Mouse (Mus musculus): ENCODE data around the gene Pfdn2. TPM values are rescaled to one million over a fixed set of nuclear protein-coding genes. Genes with fewer than 3 reads are reported as not detected.
"Not testable (repeated sequence)": the region's sequence is repeated elsewhere in the genome, so short reads cannot be mapped to it uniquely, and the experiment has no call there.

The Pfdn2 gene
- 58.4 and 65.7 TPM in 2 replicates for polyA plus RNA-seq (2014; fragmentation: Nextera tagmentation; extraction: Ambion mirVana)

DNA sequence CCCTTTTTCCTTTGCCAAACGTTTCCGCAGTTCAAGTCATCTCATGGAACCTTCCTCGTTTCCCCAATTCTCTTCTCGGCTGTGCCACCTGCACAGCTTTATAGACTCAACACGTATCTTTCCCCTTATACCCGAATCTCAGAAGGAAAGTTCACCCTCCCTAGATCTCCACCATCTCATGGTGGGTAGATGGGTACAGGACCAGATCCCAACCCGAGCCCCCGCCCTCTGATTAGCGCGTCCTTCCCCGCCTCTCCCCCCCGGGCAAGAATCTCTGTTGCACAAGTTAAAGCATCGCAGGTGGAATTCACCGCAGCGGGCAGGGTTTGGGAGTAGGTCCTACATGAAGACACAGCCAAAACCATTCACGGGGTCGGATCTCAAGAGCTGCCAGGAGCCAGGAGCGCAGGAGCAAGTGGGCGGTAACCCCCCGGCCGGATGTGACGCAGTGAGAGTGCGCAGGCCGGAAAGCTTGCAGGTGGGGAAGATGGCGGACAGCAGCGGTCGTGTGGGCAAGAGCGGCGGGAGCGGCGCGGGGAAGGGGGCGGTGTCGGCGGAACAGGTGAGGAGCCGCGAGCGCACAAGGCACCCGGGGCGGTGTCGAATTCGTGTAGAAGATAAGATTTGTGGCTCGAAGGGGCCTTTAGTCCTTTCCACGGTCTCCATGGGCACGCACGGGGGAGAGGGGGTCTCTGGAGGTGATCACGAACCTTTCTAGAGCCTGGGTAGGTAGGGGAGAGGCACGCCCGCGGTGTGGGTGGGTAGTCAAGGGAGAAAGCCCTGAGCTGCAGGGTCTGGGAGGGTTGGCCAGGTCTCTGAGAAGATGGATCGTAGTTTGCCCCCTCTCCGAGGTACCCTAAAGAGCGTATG lies at the start of gene Pfdn2, which contains the start of gene Nit1:
Pfdn2 (plus strand) TSS at position 446 of the 870 bp plus-strand sequence.
Nit1 (minus strand) TSS at position 422 of the 870 bp plus-strand sequence.
- H3K9ac ChIP-seq (ENCODE audit: low read length): peak within 1 kb of the TSS; percentile 79
- peaks cover 2% of the 10 kb centered on the region; the same call in 1 of the 2 replicates for H3K36me3 ChIP-seq (ENCODE audit: control insufficient read depth, insufficient read depth, low read length)
- peak; percentile 95 for DNase-seq (ENCODE audit: low spot score)
- peak; percentile 94 for ATAC-seq (replicated peaks; ENCODE audit: low FRiP score)
- no peaks in the 10 kb centered on the region for H3K27me3 ChIP-seq (ENCODE audit: control insufficient read depth, insufficient read depth, low read length)
- H3K27ac ChIP-seq (ENCODE audit: low read depth, low read length): no peak within 1 kb of the TSS; the same call in 1 of the 2 replicates
- H3K4me2 ChIP-seq (ENCODE audit: low read depth, low read length, severe bottlenecking): peak within 1 kb of the TSS; percentile 73
- peaks cover 6% of the 10 kb centered on the region; the same call in 1 of the 2 replicates for H3K9me3 ChIP-seq (ENCODE audit: control insufficient read depth, low read length)
- under 1% methylated on average over 53 of the region's 53 CpGs for WGBS
- no peaks in the 10 kb centered on the region; the same call in 1 of the 2 replicates for H3K4me1 ChIP-seq (replicated peaks; ENCODE audit: control insufficient read depth, insufficient read depth, low read length)
- peak within 1 kb of the TSS; percentile 92 for H3K4me3 ChIP-seq (ENCODE audit: low read depth, low read length)

DNA sequence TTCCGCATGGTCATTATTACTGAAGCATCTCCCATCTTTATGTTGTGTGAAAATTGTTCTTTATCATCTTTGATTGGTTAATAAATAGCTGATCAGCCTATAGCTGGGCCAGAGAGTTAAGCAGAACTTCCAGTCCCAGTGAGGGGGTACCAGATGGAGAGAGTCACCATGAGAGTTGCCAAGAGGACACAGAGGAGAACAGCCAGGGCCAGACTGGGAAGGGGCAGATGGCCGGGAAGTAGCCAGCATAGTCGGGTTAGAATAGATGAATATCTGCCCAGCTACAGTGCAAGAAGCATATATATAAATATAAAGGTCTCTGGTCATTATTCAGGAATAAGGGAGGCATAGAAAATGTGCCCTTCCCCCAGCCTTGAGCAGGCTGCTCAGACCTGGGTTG lies 47.2 kb upstream of the Pfdn2 start:
- WGBS: 66% methylated on average over 3 of the region's 3 CpGs
- no peak overlapping the region for H3K27ac ChIP-seq (ENCODE audit: low read depth, low read length)
- ATAC-seq (replicated peaks; ENCODE audit: low FRiP score): no peak

DNA sequence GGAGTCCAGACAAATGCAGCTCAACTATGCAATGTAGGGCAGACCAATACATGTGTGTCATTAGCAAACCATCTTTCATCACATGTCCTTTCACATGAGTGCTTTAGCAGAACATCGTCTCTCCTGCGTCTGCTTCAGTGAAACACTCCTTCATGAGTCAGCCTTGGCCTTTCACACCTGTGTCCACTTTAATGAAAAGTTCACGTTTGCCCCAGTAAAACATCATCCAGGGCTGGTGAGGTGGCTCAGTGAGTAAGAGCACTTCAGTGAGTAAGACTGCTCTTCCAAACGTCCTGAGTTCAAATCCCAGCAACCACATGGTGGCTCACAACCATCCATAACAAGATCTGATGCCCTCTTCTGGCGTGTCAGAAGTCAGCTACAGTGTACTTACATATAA lies 39.3 kb upstream of the Pfdn2 start:
- not testable (repeated sequence) for H3K27ac ChIP-seq (ENCODE audit: low read depth, low read length); H3K4me1 ChIP-seq (replicated peaks; ENCODE audit: control insufficient read depth, insufficient read depth, low read length); H3K4me3 ChIP-seq (ENCODE audit: low read depth, low read length); ATAC-seq (replicated peaks; ENCODE audit: low FRiP score); DNase-seq (ENCODE audit: low spot score); H3K9me3 ChIP-seq (ENCODE audit: control insufficient read depth, low read length); H3K36me3 ChIP-seq (ENCODE audit: control insufficient read depth, insufficient read depth, low read length); H3K9ac ChIP-seq (ENCODE audit: low read length); H3K4me2 ChIP-seq (ENCODE audit: low read depth, low read length, severe bottlenecking); H3K27me3 ChIP-seq (ENCODE audit: control insufficient read depth, insufficient read depth, low read length)
- WGBS: 74% methylated on average over 5 of the region's 5 CpGs

More for the DNA sequence above, 47.2 kb upstream of the Pfdn2 start:
- Histone ChIP-seq H3K27me3 (ENCODE audit: control insufficient read depth, insufficient read depth, low read length) (peaks cover 3% of the 10 kb centered on the region; the same call in 1 of the 2 replicates), H3K4me1 (replicated peaks; ENCODE audit: control insufficient read depth, insufficient read depth, low read length) (peaks cover 7% of the 10 kb centered on the region), H3K9me3 (ENCODE audit: control insufficient read depth, low read length) (no peaks in the 10 kb centered on the region), H3K9ac (ENCODE audit: low read length) (no peak overlapping the region), H3K4me3 (ENCODE audit: low read depth, low read length) (no peak overlapping the region), H3K36me3 (ENCODE audit: control insufficient read depth, insufficient read depth, low read length) (no peaks in the 10 kb centered on the region), H3K4me2 (ENCODE audit: low read depth, low read length, severe bottlenecking) (no peak overlapping the region)
- DNase-seq (ENCODE audit: low spot score): no peak

DNA sequence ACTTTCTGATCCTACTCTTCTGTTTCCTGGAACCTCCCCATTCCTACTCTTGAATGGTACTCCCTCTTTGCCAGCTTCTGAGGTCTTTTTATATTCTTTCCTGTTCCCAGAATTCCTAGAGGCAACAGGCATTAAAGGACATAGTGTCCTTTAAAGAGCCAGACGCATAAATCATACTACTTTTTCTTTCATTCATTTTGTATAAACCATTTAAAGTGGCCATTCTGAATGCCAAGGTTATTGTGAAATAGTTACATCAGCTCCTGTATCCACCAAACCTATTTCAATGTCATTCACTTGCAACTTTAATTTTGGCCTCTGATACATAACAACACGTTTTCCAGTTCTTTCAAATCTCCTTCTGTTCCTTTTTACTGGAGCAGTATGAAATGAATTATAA lies 36.1 kb upstream of the Pfdn2 start:
- Histone ChIP-seq H3K4me1 (replicated peaks; ENCODE audit: control insufficient read depth, insufficient read depth, low read length) (no peaks in the 10 kb centered on the region), H3K27ac (ENCODE audit: low read depth, low read length) (no peak overlapping the region), H3K9me3 (ENCODE audit: control insufficient read depth, low read length) (no peaks in the 10 kb centered on the region), H3K4me2 (ENCODE audit: low read depth, low read length, severe bottlenecking) (no peak overlapping the region), H3K36me3 (ENCODE audit: control insufficient read depth, insufficient read depth, low read length) (no peaks in the 10 kb centered on the region), H3K27me3 (ENCODE audit: control insufficient read depth, insufficient read depth, low read length) (no peaks in the 10 kb centered on the region), H3K4me3 (ENCODE audit: low read depth, low read length) (no peak overlapping the region), H3K9ac (ENCODE audit: low read length) (no peak overlapping the region)
- DNase-seq (ENCODE audit: low spot score) (no peak), ATAC-seq (replicated peaks; ENCODE audit: low FRiP score) (no peak)
- 71% methylated on average over 2 of the region's 2 CpGs for WGBS

DNA sequence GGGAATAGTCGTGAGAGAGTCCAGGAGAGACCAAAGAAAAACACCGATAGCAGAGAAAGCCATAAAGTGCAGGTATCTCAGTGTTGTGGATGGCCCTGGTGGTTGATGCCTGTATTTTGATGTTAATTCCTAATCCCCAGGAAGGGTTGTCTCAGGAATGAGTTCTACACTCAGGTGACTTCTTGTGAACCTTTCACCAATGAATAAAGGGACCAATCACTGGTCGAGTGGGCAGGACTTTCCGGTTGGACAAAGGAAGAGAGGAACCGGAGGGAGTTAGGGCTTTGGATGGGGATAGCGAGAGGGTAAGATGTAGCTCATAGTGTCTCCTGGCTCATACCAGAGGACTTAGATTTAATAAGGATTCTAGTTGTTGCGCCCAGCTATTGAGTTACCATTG lies 25.7 kb upstream of the Pfdn2 start:
- H3K9ac ChIP-seq (ENCODE audit: low read length): 0 out of 2 replicates have a peak overlapping the region, but pooled peaks have one; percentile 0
- H3K4me2 ChIP-seq (ENCODE audit: low read depth, low read length, severe bottlenecking): no peak overlapping the region
- no peak overlapping the region for H3K4me3 ChIP-seq (ENCODE audit: low read depth, low read length)
- DNase-seq (ENCODE audit: low spot score): no peak
- WGBS: 10% methylated on average over 7 of the region's 7 CpGs
- H3K4me1 ChIP-seq (replicated peaks; ENCODE audit: control insufficient read depth, insufficient read depth, low read length): no peaks in the 10 kb centered on the region
- H3K36me3 ChIP-seq (ENCODE audit: control insufficient read depth, insufficient read depth, low read length): no peaks in the 10 kb centered on the region
- no peaks in the 10 kb centered on the region for H3K27me3 ChIP-seq (ENCODE audit: control insufficient read depth, insufficient read depth, low read length)
- no peak for ATAC-seq (replicated peaks; ENCODE audit: low FRiP score)
- H3K27ac ChIP-seq (ENCODE audit: low read depth, low read length): no peak overlapping the region
- H3K9me3 ChIP-seq (ENCODE audit: control insufficient read depth, low read length): no peaks in the 10 kb centered on the region

DNA sequence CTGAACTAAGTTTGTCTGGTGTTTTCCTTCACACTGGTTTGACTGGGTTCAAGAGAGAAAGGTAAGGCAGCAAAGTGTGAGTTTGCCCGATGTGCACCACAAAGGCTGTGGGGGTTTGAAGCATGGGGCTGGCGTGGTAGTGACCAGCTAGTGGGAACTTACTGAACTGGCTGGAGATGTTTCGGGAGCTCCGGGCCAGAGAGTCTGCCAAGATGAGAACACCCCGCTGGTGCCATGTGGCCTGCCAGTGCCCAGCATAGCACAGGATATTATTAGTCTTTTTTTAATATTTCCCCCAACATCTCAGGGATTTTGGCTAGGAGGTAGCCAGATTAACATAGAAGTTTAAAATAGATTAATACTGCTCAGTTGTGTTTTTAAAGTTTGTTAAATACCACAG lies 25.3 kb upstream of the Pfdn2 start:
- H3K36me3 ChIP-seq (ENCODE audit: control insufficient read depth, insufficient read depth, low read length): no peaks in the 10 kb centered on the region
- DNase-seq (ENCODE audit: low spot score) (no peak), ATAC-seq (replicated peaks; ENCODE audit: low FRiP score) (no peak)
- H3K9me3 ChIP-seq (ENCODE audit: control insufficient read depth, low read length): no peaks in the 10 kb centered on the region
- no peaks in the 10 kb centered on the region for H3K27me3 ChIP-seq (ENCODE audit: control insufficient read depth, insufficient read depth, low read length)
- no peak overlapping the region for H3K4me3 ChIP-seq (ENCODE audit: low read depth, low read length)
- no peak overlapping the region for H3K27ac ChIP-seq (ENCODE audit: low read depth, low read length)
- H3K9ac ChIP-seq (ENCODE audit: low read length): 0 out of 2 replicates have a peak overlapping the region, but pooled peaks have one; percentile 0
- no peaks in the 10 kb centered on the region for H3K4me1 ChIP-seq (replicated peaks; ENCODE audit: control insufficient read depth, insufficient read depth, low read length)
- WGBS: 14% methylated on average over 5 of the region's 5 CpGs
- no peak overlapping the region for H3K4me2 ChIP-seq (ENCODE audit: low read depth, low read length, severe bottlenecking)

DNA sequence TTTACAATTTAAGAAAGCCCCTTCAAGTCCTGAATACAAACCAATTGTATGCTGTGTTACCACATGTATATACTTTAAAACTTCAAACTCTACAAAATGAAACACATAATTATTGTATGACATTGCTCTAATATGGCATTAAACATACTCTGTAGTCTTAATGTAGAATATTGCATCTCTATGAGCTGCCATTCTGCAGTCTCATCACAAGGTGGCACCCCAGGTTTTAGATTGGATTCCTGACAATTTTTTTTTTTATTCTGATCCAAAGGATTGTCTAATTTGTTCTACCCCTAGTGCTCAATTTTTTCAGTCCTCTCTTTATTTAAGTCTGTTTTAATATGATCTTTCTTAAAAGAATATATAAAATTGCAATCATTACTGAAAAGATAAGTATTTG lies 24.1 kb upstream of the Pfdn2 start:
- ATAC-seq (replicated peaks; ENCODE audit: low FRiP score) (no peak), DNase-seq (ENCODE audit: low spot score) (no peak)
- no peak overlapping the region for H3K4me3 ChIP-seq (ENCODE audit: low read depth, low read length)
- no peak overlapping the region for H3K27ac ChIP-seq (ENCODE audit: low read depth, low read length)
- no peak overlapping the region for H3K4me2 ChIP-seq (ENCODE audit: low read depth, low read length, severe bottlenecking)
- H3K9me3 ChIP-seq (ENCODE audit: control insufficient read depth, low read length): no peaks in the 10 kb centered on the region
- no peaks in the 10 kb centered on the region for H3K27me3 ChIP-seq (ENCODE audit: control insufficient read depth, insufficient read depth, low read length)
- no peaks in the 10 kb centered on the region for H3K4me1 ChIP-seq (replicated peaks; ENCODE audit: control insufficient read depth, insufficient read depth, low read length)
- H3K9ac ChIP-seq (ENCODE audit: low read length): no peak overlapping the region
- H3K36me3 ChIP-seq (ENCODE audit: control insufficient read depth, insufficient read depth, low read length): no peaks in the 10 kb centered on the region

DNA sequence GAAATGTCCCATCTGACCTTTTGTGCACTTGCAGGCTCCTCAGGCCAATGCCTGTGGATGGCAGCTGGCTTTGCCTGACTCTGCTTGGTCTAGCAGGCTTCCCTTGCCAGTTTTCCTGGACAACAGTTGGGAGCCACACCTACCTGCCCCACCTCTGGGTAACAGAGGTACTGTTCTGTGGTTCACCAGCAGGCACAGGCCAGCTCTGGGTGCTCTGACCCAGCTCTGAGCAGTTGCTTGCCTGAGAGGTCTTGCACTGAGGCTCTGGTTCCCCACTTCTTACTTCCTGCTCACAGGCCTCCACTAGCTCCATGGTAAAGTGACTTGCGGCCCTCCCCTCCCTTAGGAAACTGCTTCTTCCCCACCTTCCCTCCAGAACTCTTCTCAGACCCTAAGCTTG lies 23.5 kb upstream of the Pfdn2 start:
- 78% methylated on average over 1 of the region's 1 CpGs for WGBS
- Histone ChIP-seq H3K4me1 (replicated peaks; ENCODE audit: control insufficient read depth, insufficient read depth, low read length) (no peaks in the 10 kb centered on the region), H3K27ac (ENCODE audit: low read depth, low read length) (no peak overlapping the region), H3K9ac (ENCODE audit: low read length) (no peak overlapping the region), H3K36me3 (ENCODE audit: control insufficient read depth, insufficient read depth, low read length) (no peaks in the 10 kb centered on the region), H3K4me3 (ENCODE audit: low read depth, low read length) (no peak overlapping the region), H3K9me3 (ENCODE audit: control insufficient read depth, low read length) (no peaks in the 10 kb centered on the region), H3K27me3 (ENCODE audit: control insufficient read depth, insufficient read depth, low read length) (no peaks in the 10 kb centered on the region), H3K4me2 (ENCODE audit: low read depth, low read length, severe bottlenecking) (no peak overlapping the region)
- ATAC-seq (replicated peaks; ENCODE audit: low FRiP score): peak; percentile 58; the same call in 1 of the 2 replicates
- DNase-seq (ENCODE audit: low spot score): no peak

Measured in forebrain, embryonic 11.5 days (tissue).